Mouse (Mus musculus): ENCODE data around the gene Nek6. TPM values are rescaled to one million over a fixed set of nuclear protein-coding genes. Genes with fewer than 3 reads are reported as not detected.

Gene Nek6
- polyA plus RNA-seq, 1 experiment from 2014 or later: 58.8 TPM

DNA sequence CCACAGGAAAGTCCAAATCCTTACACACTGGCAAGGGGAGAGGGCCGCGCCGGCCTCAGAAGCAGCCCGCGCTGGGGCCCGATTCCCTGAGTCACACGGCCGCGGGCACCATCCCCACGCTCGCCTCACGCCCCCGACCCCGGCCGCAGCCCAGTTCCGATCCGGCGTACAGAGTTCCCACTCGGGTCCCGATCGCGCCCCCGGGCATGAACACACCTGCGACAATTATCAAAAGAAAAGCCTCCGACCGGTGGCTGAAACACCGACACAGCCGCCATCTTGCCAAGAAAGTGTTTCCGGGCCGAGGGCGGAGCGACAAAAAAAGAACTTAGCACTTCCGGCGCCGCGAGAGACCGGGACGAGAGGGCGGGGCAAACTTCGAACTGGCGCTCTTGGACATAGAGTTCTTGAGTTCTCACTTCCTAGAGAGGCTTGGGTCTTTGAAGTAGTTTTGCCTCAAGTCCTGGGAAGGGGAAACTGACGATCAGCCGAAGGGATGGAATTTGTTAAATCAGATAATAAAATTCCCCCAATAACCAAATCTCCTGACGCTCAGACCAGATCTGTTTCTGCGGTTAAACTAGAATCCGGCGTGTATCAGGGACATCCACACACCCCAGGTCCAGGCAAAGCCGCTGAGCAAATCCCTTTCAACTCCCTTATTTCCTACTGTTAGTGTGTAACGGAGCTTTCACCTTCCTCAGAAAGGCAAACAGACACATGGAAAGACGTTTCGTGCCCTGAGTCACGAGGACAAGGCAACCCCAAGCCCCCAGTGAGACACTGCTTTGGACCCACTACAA lies 132.4 kb downstream of the Nek6 start, which contains the start of gene Psmb7:
Gene Psmb7 (minus strand): TSS at position 463 of the 803 bp plus-strand sequence.
- H3K9me3 ChIP-seq: no peaks in the 10 kb centered on the region
- H3K4me3 ChIP-seq: peak within 1 kb of the TSS; percentile 68
- peaks cover 31% of the 10 kb centered on the region for H3K36me3 ChIP-seq
- peak within 1 kb of the TSS; percentile 70 for H3K27ac ChIP-seq (replicated peaks)
- peak within 1 kb of the TSS; percentile 90 for H3K4me2 ChIP-seq
- ATAC-seq (ENCODE audit: low read depth): peak; percentile 76
- no peaks in the 10 kb centered on the region for H3K27me3 ChIP-seq
- peak within 1 kb of the TSS; percentile 80 for H3K9ac ChIP-seq
- H3K4me1 ChIP-seq (replicated peaks): peaks cover 32% of the 10 kb centered on the region
- 2% methylated on average over 52 of the region's 52 CpGs for WGBS

Small RNAs within 50 kb of the gene (microRNA-seq; reads per million reads assigned to microRNA genes)
- not detected for gene Gm27634

Other genes starting within 250 kb of the Nek6 start
- gene Dennd1a, start 224.3 kb upstream of the Nek6 start, polyA plus RNA-seq (2015; fragmentation: Nextera tagmentation; extraction: Ambion mirVana): 14.3 and 14.6 TPM in 2 replicates
- gene Lhx2, start 172.4 kb upstream of the Nek6 start, polyA plus RNA-seq (2015; fragmentation: Nextera tagmentation; extraction: Ambion mirVana): 3.7 and 4.3 TPM in 2 replicates
- 316 and 318 TPM in 2 replicates for gene Psmb7, start 132.4 kb downstream of the Nek6 start, polyA plus RNA-seq (2015; fragmentation: Nextera tagmentation; extraction: Ambion mirVana)
- gene Nr5a1, start 202.9 kb downstream of the Nek6 start, polyA plus RNA-seq (2015; fragmentation: Nextera tagmentation; extraction: Ambion mirVana): 0.06 TPM in 1 of 2 replicates, not detected in the other

All from neural tube, embryonic 13.5 days (tissue).